Mouse (Mus musculus): ENCODE data around the gene Pla2g2e. TPM values are rescaled to one million over a fixed set of nuclear protein-coding genes. Genes with fewer than 3 reads are reported as not detected.
A peak's percentile ranks its signal among the peaks of the same experiment; 100 is the strongest.

Pla2g2e gene
- total RNA-seq (2021), result not detected
- long read RNA-seq, experiment 1, result 0 reads
- long read RNA-seq, experiment 2, result 0 reads

- no peak for DNase-seq (ENCODE audit: extremely low spot score in 1 of 2, low spot score in 2 of 2)
- Histone ChIP-seq H3K27ac (no peak within 1 kb of the TSS), H3K4me3 (no peak within 1 kb of the TSS)
- intact Hi-C loops (cut with DNase I), result no loop called here
- no peak for TF ChIP-seq CTCF (IDR thresholded peaks at IDR 0.05)
These were observed at the start of gene Pla2g2e for GRCm38 (mm10) chr4:138877731-138878130. Gene Pla2g2e (plus strand): TSS chr4:138877942.

GRCm38 (mm10) chr4:138839806-138840205 is 37.9 kb upstream of the Pla2g2e start:
- TF ChIP-seq CTCF (IDR thresholded peaks at IDR 0.05), result no peak
- H3K27ac ChIP-seq, result no peak overlapping the region
- DNase-seq (ENCODE audit: extremely low spot score in 1 of 2, low spot score in 2 of 2), result no peak
- intact Hi-C loops (cut with DNase I), result no loop called here
- no peak overlapping the region for H3K4me3 ChIP-seq

GRCm38 (mm10) chr4:138840726-138841125 is 37.0 kb upstream of the Pla2g2e start:
- peak overlapping the region; percentile 75 for H3K27ac ChIP-seq
- no peak for DNase-seq (ENCODE audit: extremely low spot score in 1 of 2, low spot score in 2 of 2)
- no peak overlapping the region for H3K4me3 ChIP-seq
- intact Hi-C loops (cut with DNase I), result no loop called here
- no peak for TF ChIP-seq CTCF (IDR thresholded peaks at IDR 0.05)

- intact Hi-C loops (cut with DNase I), result no loop called here
- TF ChIP-seq CTCF (IDR thresholded peaks at IDR 0.05), result no peak
- DNase-seq (ENCODE audit: extremely low spot score in 1 of 2, low spot score in 2 of 2), result peak; percentile 68 to 84
- peak overlapping the region; percentile 75; the same call in 1 of the 2 replicates for H3K27ac ChIP-seq
- H3K4me3 ChIP-seq, result no peak overlapping the region
These were observed 36.4 kb upstream of the Pla2g2e start for GRCm38 (mm10) chr4:138841386-138841785.

- Histone ChIP-seq H3K27ac (peak overlapping the region; percentile 74), H3K4me3 (no peak overlapping the region)
- intact Hi-C loops (cut with DNase I), result loop anchor here (1.0 to 5.0 kb wide), 7 partner anchors 49 to 529 kb away; no protein-coding TSS in a partner anchor
- DNase-seq (ENCODE audit: extremely low spot score in 1 of 2, low spot score in 2 of 2), result peak; percentile 77 to 90
- TF ChIP-seq CTCF (IDR thresholded peaks at IDR 0.05), result peak; percentile 100
These were observed 26.3 kb upstream of the Pla2g2e start for GRCm38 (mm10) chr4:138851463-138851862.

GRCm38 (mm10) chr4:138852961-138853360 is 24.8 kb upstream of the Pla2g2e start:
- intact Hi-C loops (cut with DNase I), result loop anchor here (5.0 kb wide), 3 partner anchors 306 to 531 kb away; no protein-coding TSS in a partner anchor
- peak overlapping the region; percentile 76 for H3K27ac ChIP-seq
- DNase-seq (ENCODE audit: extremely low spot score in 1 of 2, low spot score in 2 of 2), result no peak
- no peak overlapping the region for H3K4me3 ChIP-seq
- TF ChIP-seq CTCF (IDR thresholded peaks at IDR 0.05), result no peak

- no peak for DNase-seq (ENCODE audit: extremely low spot score in 1 of 2, low spot score in 2 of 2)
- H3K27ac ChIP-seq, result peak overlapping the region; percentile 69
- intact Hi-C loops (cut with DNase I), result no loop called here
- TF ChIP-seq CTCF (IDR thresholded peaks at IDR 0.05), result no peak
- H3K4me3 ChIP-seq, result no peak overlapping the region
These were observed 22.6 kb upstream of the Pla2g2e start for GRCm38 (mm10) chr4:138855092-138855632.

GRCm38 (mm10) chr4:138856491-138856890 is 21.3 kb upstream of the Pla2g2e start:
- Histone ChIP-seq H3K4me3 (no peak overlapping the region), H3K27ac (peak overlapping the region; percentile 8; the same call in 1 of the 2 replicates)
- intact Hi-C loops (cut with DNase I), result no loop called here
- peak; percentile 90 for TF ChIP-seq CTCF (IDR thresholded peaks at IDR 0.05)
- DNase-seq (ENCODE audit: extremely low spot score in 1 of 2, low spot score in 2 of 2), result peak; percentile 65 to 69

GRCm38 (mm10) chr4:138857576-138857975 is 20.2 kb upstream of the Pla2g2e start:
- DNase-seq (ENCODE audit: extremely low spot score in 1 of 2, low spot score in 2 of 2), result no peak
- no peak overlapping the region for H3K4me3 ChIP-seq
- intact Hi-C loops (cut with DNase I), result no loop called here
- H3K27ac ChIP-seq, result no peak overlapping the region
- no peak for TF ChIP-seq CTCF (IDR thresholded peaks at IDR 0.05)

- Histone ChIP-seq H3K4me3 (no peak overlapping the region), H3K27ac (peak overlapping the region; percentile 36)
- TF ChIP-seq CTCF (IDR thresholded peaks at IDR 0.05), result no peak
- intact Hi-C loops (cut with DNase I), result no loop called here
- no peak for DNase-seq (ENCODE audit: extremely low spot score in 1 of 2, low spot score in 2 of 2)
These were observed 19.3 kb upstream of the Pla2g2e start for GRCm38 (mm10) chr4:138858446-138858845.

- no peak for DNase-seq (ENCODE audit: extremely low spot score in 1 of 2, low spot score in 2 of 2)
- H3K27ac ChIP-seq, result peak overlapping the region; percentile 36; the same call in 1 of the 2 replicates
- intact Hi-C loops (cut with DNase I), result no loop called here
- TF ChIP-seq CTCF (IDR thresholded peaks at IDR 0.05), result peak; percentile 30
- H3K4me3 ChIP-seq, result no peak overlapping the region
These were observed 18.5 kb upstream of the Pla2g2e start for GRCm38 (mm10) chr4:138859245-138859644.

- TF ChIP-seq CTCF (IDR thresholded peaks at IDR 0.05), result peak; percentile 55
- no peak overlapping the region for H3K4me3 ChIP-seq
- DNase-seq (ENCODE audit: extremely low spot score in 1 of 2, low spot score in 2 of 2), result peak; percentile 67 to 79
- intact Hi-C loops (cut with DNase I), result no loop called here
- H3K27ac ChIP-seq, result peak overlapping the region; percentile 20; the same call in 1 of the 2 replicates
These were observed 18.0 kb upstream of the Pla2g2e start for GRCm38 (mm10) chr4:138859728-138860127.
